Mouse (Mus musculus) CD4-positive naive resting alpha-beta T cell, adult 76 days (primary cell): ENCODE measurements around the gene Rptn. TPM values are rescaled to one million over a fixed set of nuclear protein-coding genes. Genes with fewer than 3 reads are reported as not detected.

Experiments used
- total RNA-seq: library from RNA; stranded (reverse); gene quantifications from one replicate; pipeline ENCODE4 v1.2.4, GENCODE M21; 2023

Rptn gene
- not detected for total RNA-seq

GRCm38 (mm10) chr3:93393366-93393765, at the start of gene Rptn:
Gene Rptn (plus strand): TSS chr3:93393699.

DNA sequence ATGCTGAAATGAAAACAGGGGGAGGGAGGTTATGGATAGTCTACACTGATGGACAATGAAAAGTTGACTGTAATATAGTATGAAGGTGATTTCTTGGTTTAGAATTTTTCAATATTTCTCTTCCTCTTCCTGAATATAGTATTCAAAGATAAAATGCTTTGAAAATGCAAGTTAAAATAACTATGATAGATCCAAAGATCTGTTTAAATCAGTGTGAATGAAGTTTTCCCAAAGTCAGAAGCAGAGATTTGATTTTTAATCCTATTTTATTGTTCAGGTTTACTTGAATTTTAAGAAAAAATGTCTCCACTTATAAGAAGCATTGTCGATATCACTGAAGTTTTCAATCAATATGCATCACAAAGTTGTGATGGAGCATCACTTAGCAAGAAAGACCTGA, 48.5 kb downstream of the Rptn start, which contains the start of gene Tchh:
TSS of gene Tchh (plus strand) at position 301 of the 400 bp plus-strand sequence.

Other genes with a start within 250 kb of the Rptn start
- gene Crnn, start 248.9 kb upstream of the Rptn start, total RNA-seq: not detected
- gene Flg2, start 196.4 kb upstream of the Rptn start, total RNA-seq: not detected
- gene Flg, start 120.2 kb upstream of the Rptn start, total RNA-seq: not detected
- gene Hrnr, start 74.0 kb upstream of the Rptn start, total RNA-seq: not detected
- gene Tchh, start 48.6 kb downstream of the Rptn start, total RNA-seq: not detected
- not detected for gene Tchhl1, start 75.1 kb downstream of the Rptn start, total RNA-seq
- 101 TPM for gene S100a11, start 126.8 kb downstream of the Rptn start, total RNA-seq
- 164 TPM for gene S100a10, start 161.4 kb downstream of the Rptn start, total RNA-seq